Mouse (Mus musculus) heart, embryonic 13.5 days (tissue): Measurements from ENCODE around the gene Adal. TPM values are rescaled to one million over a fixed set of nuclear protein-coding genes. Genes with fewer than 3 reads are reported as not detected.
"Not testable (repeated sequence)": the region's sequence is repeated elsewhere in the genome, so short reads cannot be mapped to it uniquely, and the experiment has no call there.

ENCODE experiments used
- ATAC-seq: fragments of 200-750 bp; cut with Nextera tagmentation; 2 replicates; pipeline ENCODE4 v1.8.0; 2017; ENCODE audit warnings: moderate TSS enrichment; ENCODE audit not compliant: insufficient number of reproducible peaks, low FRiP score, low TSS enrichment; ENCODE audit errors: extremely low read depth
- H3K27ac ChIP-seq: fragments of 300-500 bp; sonication (generic); replicated peaks from 2 replicates; pipeline ENCODE4 v1.5.1; 2015; ENCODE audit warnings: moderate library complexity, mild to moderate bottlenecking, inconsistent platforms
- H3K27me3 ChIP-seq: fragments of 300-500 bp; sonication (generic); replicated peaks from 2 replicates; pipeline ENCODE4 v1.6.1; 2015; ENCODE audit warnings: mild to moderate bottlenecking, inconsistent platforms
- H3K36me3 ChIP-seq: fragments of 300-500 bp; sonication (generic); 2 replicates; pipeline ENCODE4 v1.6.1; 2015; ENCODE audit warnings: mild to moderate bottlenecking, inconsistent platforms
- H3K4me1 ChIP-seq: fragments of 300-500 bp; sonication (generic); 2 replicates; pipeline ENCODE4 v1.6.1; 2015; ENCODE audit warnings: inconsistent platforms
- H3K4me2 ChIP-seq: fragments of 300-500 bp; sonication (generic); 2 replicates; pipeline ENCODE4 v1.6.1; 2015; ENCODE audit warnings: inconsistent platforms, mild to moderate bottlenecking, moderate library complexity
- H3K4me3 ChIP-seq: fragments of 300-500 bp; sonication (generic); 2 replicates; pipeline ENCODE4 v1.5.1; 2015; ENCODE audit warnings: moderate library complexity, mild to moderate bottlenecking, inconsistent platforms
- H3K9ac ChIP-seq: fragments of 300-500 bp; sonication (generic); 2 replicates; pipeline ENCODE4 v1.6.1; 2015; ENCODE audit warnings: inconsistent platforms, mild to moderate bottlenecking, moderate library complexity
- H3K9me3 ChIP-seq: fragments of 300-500 bp; sonication (generic); 2 replicates; pipeline ENCODE4 v1.6.1; 2016; ENCODE audit warnings: inconsistent platforms
- WGBS: fragments of 180-500 bp; shearing (Covaris S2); methylation state at CpG from one replicate; pipeline ENCODE4 v1.1.7; 2015; ENCODE audit warnings: mixed read lengths; 5-methylcytosine and 5-hydroxymethylcytosine counted together
- polyA plus RNA-seq: library from polyadenylated mRNA; unstranded; fragments of >200 nt; fragmentation: Nextera tagmentation; extraction: Ambion mirVana; gene quantifications from 2 replicates; pipeline ENCODE4 v1.2.1, GENCODE M21; 2015

Gene Adal
- 11.1 and 11.3 TPM in 2 replicates for polyA plus RNA-seq

- ATAC-seq, result peak; percentile 85
- Histone ChIP-seq H3K9me3 (no peaks in the 10 kb centered on the region), H3K4me2 (peak within 1 kb of the TSS; percentile 85), H3K4me3 (peak within 1 kb of the TSS; percentile 63), H3K27ac (peak within 1 kb of the TSS; percentile 98), H3K9ac (peak within 1 kb of the TSS; percentile 87), H3K4me1 (peaks cover 33% of the 10 kb centered on the region), H3K27me3 (no peaks in the 10 kb centered on the region), H3K36me3 (peaks cover 38% of the 10 kb centered on the region)
- WGBS, result under 1% methylated on average over 87 of the region's 87 CpGs
Observed at GRCm38 (mm10) chr2:121140018-121140882, at the start of gene Adal, which contains the start of gene Lcmt2. Gene Adal (plus strand): TSS chr2:121140428. Gene Lcmt2 (minus strand): TSS chr2:121140653.

- ATAC-seq, result no peak
- Histone ChIP-seq H3K9ac (no peak overlapping the region), H3K4me3 (no peak overlapping the region), H3K4me2 (no peak overlapping the region), H3K36me3 (no peaks in the 10 kb centered on the region), H3K4me1 (0 out of 2 replicates have a peak, but pooled peaks cover 3% of the 10 kb centered on the region), H3K27ac (no peak overlapping the region), H3K9me3 (no peaks in the 10 kb centered on the region), H3K27me3 (peaks cover 7% of the 10 kb centered on the region; the same call in 1 of the 2 replicates)
- WGBS, result 17% methylated on average over 9 of the region's 9 CpGs
Observed at GRCm38 (mm10) chr2:121102051-121102450, 38.2 kb upstream of the Adal start.

GRCm38 (mm10) chr2:121105940-121106339 lies 34.3 kb upstream of the Adal start:
- H3K9me3 ChIP-seq, result no peaks in the 10 kb centered on the region
- no peak overlapping the region for H3K9ac ChIP-seq
- H3K27ac ChIP-seq, result no peak overlapping the region
- H3K4me2 ChIP-seq, result no peak overlapping the region
- peaks cover 7% of the 10 kb centered on the region; the same call in 1 of the 2 replicates for H3K27me3 ChIP-seq
- H3K4me3 ChIP-seq, result no peak overlapping the region
- no peak for ATAC-seq
- H3K4me1 ChIP-seq, result peaks cover 11% of the 10 kb centered on the region
- H3K36me3 ChIP-seq, result no peaks in the 10 kb centered on the region

GRCm38 (mm10) chr2:121109695-121110094 lies 30.5 kb upstream of the Adal start, which contains the start of gene Tgm7:
Gene Tgm7 (minus strand): TSS chr2:121109795.
- H3K4me3 ChIP-seq, result no peak within 1 kb of the TSS
- 0 out of 2 replicates have a peak within 1 kb of the TSS, but pooled peaks have one; percentile 1 for H3K4me2 ChIP-seq
- H3K4me1 ChIP-seq, result peaks cover 9% of the 10 kb centered on the region
- ATAC-seq, result no peak
- H3K27me3 ChIP-seq, result no peaks in the 10 kb centered on the region
- WGBS, result 78% methylated on average over 4 of the region's 4 CpGs
- H3K9ac ChIP-seq, result no peak within 1 kb of the TSS
- H3K27ac ChIP-seq, result no peak within 1 kb of the TSS
- H3K36me3 ChIP-seq, result no peaks in the 10 kb centered on the region
- H3K9me3 ChIP-seq, result no peaks in the 10 kb centered on the region

- ATAC-seq, result no peak
- no peak overlapping the region for H3K4me2 ChIP-seq
- 79% methylated on average over 2 of the region's 2 CpGs for WGBS
- no peak overlapping the region for H3K4me3 ChIP-seq
- H3K27me3 ChIP-seq, result peaks cover 15% of the 10 kb centered on the region
- no peak overlapping the region for H3K27ac ChIP-seq
- H3K36me3 ChIP-seq, result no peaks in the 10 kb centered on the region
- H3K9ac ChIP-seq, result no peak overlapping the region
- peaks cover 3% of the 10 kb centered on the region for H3K4me1 ChIP-seq
- no peaks in the 10 kb centered on the region for H3K9me3 ChIP-seq
Observed at GRCm38 (mm10) chr2:121115418-121115817, 24.8 kb upstream of the Adal start.

GRCm38 (mm10) chr2:121119260-121119659 lies 21.0 kb upstream of the Adal start:
- no peak overlapping the region for H3K9ac ChIP-seq
- no peaks in the 10 kb centered on the region for H3K9me3 ChIP-seq
- no peaks in the 10 kb centered on the region for H3K4me1 ChIP-seq
- peaks cover 15% of the 10 kb centered on the region for H3K27me3 ChIP-seq
- H3K36me3 ChIP-seq, result no peaks in the 10 kb centered on the region
- no peak overlapping the region for H3K4me3 ChIP-seq
- 74% methylated on average over 3 of the region's 3 CpGs for WGBS
- no peak for ATAC-seq
- no peak overlapping the region for H3K4me2 ChIP-seq
- H3K27ac ChIP-seq, result no peak overlapping the region

GRCm38 (mm10) chr2:121126302-121126701 lies 13.9 kb upstream of the Adal start:
- not testable (repeated sequence) for H3K9me3 ChIP-seq, H3K9ac ChIP-seq, H3K27me3 ChIP-seq, ATAC-seq, H3K4me2 ChIP-seq, H3K36me3 ChIP-seq, H3K27ac ChIP-seq, H3K4me3 ChIP-seq, H3K4me1 ChIP-seq
- 81% methylated on average over 5 of the region's 5 CpGs for WGBS

GRCm38 (mm10) chr2:121127536-121127935 lies 12.7 kb upstream of the Adal start:
- Histone ChIP-seq H3K27ac (no peak overlapping the region), H3K36me3 (no peaks in the 10 kb centered on the region), H3K4me2 (no peak overlapping the region), H3K27me3 (no peaks in the 10 kb centered on the region), H3K9ac (no peak overlapping the region), H3K4me3 (no peak overlapping the region), H3K4me1 (no peaks in the 10 kb centered on the region), H3K9me3 (no peaks in the 10 kb centered on the region)
- WGBS, result 78% methylated on average over 1 of the region's 1 CpGs
- ATAC-seq, result no peak

GRCm38 (mm10) chr2:121128865-121129620 lies 11.2 kb upstream of the Adal start:
- H3K4me1 ChIP-seq, result no peaks in the 10 kb centered on the region
- H3K27me3 ChIP-seq, result no peaks in the 10 kb centered on the region
- no peak overlapping the region for H3K9ac ChIP-seq
- no peak overlapping the region for H3K4me3 ChIP-seq
- 64% methylated on average over 9 of the region's 9 CpGs for WGBS
- H3K4me2 ChIP-seq, result no peak overlapping the region
- no peak for ATAC-seq
- no peak overlapping the region for H3K27ac ChIP-seq
- H3K36me3 ChIP-seq, result no peaks in the 10 kb centered on the region
- H3K9me3 ChIP-seq, result no peaks in the 10 kb centered on the region

- ATAC-seq, result no peak
- Histone ChIP-seq H3K36me3 (peaks cover 8% of the 10 kb centered on the region), H3K4me2 (no peak overlapping the region), H3K27ac (no peak overlapping the region), H3K4me3 (no peak overlapping the region), H3K27me3 (no peaks in the 10 kb centered on the region), H3K9me3 (no peaks in the 10 kb centered on the region), H3K4me1 (0 out of 2 replicates have a peak, but pooled peaks cover 3% of the 10 kb centered on the region), H3K9ac (no peak overlapping the region)
- WGBS, result 74% methylated on average over 1 of the region's 1 CpGs
Observed at GRCm38 (mm10) chr2:121132822-121133221, 7.4 kb upstream of the Adal start.

- Histone ChIP-seq H3K36me3 (peaks cover 24% of the 10 kb centered on the region), H3K9ac (no peak overlapping the region), H3K27ac (no peak overlapping the region), H3K4me2 (0 out of 2 replicates have a peak overlapping the region, but pooled peaks have one; percentile 85), H3K4me1 (peaks cover 33% of the 10 kb centered on the region), H3K9me3 (no peaks in the 10 kb centered on the region), H3K4me3 (no peak overlapping the region), H3K27me3 (no peaks in the 10 kb centered on the region)
- 95% methylated on average over 4 of the region's 4 CpGs for WGBS
- ATAC-seq, result no peak
Observed at GRCm38 (mm10) chr2:121137371-121137770, 2.9 kb upstream of the Adal start.
